Mouse (Mus musculus): ENCODE measurements around the gene Ergic1. TPM values are rescaled to one million over a fixed set of nuclear protein-coding genes. Genes with fewer than 3 reads are reported as not detected.

Gene Ergic1
- total and polyA plus RNA-seq, 3 experiments = 22.1 to 92.7 (median 37.1) TPM

- H3K4me3 ChIP-seq (ENCODE audit: low read depth, low read length) = no peak overlapping the region
- no peaks in the 10 kb centered on the region for H3K9me3 ChIP-seq (replicated peaks)
- DNase-seq (ENCODE audit: low spot score) = no peak
- H3K27me3 ChIP-seq (ENCODE audit: insufficient read depth, low read length) = no peaks in the 10 kb centered on the region
- H3K4me1 ChIP-seq (ENCODE audit: insufficient read depth, low read depth, low read length) = 0 out of 2 replicates have a peak, but pooled peaks cover 3% of the 10 kb centered on the region
- ATAC-seq (ENCODE audit: extremely low read depth, insufficient number of reproducible peaks, low FRiP score, poor library complexity, severe bottlenecking) = no peak
- H3K36me3 ChIP-seq (replicated peaks) = peaks cover 87% of the 10 kb centered on the region
- TF ChIP-seq GATA1 (IDR thresholded peaks at IDR 0.05; ENCODE audit: borderline replicate concordance, low read length) (no peak), GATA2 (IDR thresholded peaks at IDR 0.05; ENCODE audit: borderline replicate concordance, low read depth, low read length) (no peak), TAL1 (conservative IDR thresholded peaks at IDR 0.05; ENCODE audit: low read depth, low read length) (no peak), CTCF (IDR thresholded peaks at IDR 0.05; ENCODE audit: low read depth, low read length) (no peak)
Measured at GRCm38 (mm10) chr17:26620292-26620691, 59.0 kb downstream of the Ergic1 start.

DNA sequence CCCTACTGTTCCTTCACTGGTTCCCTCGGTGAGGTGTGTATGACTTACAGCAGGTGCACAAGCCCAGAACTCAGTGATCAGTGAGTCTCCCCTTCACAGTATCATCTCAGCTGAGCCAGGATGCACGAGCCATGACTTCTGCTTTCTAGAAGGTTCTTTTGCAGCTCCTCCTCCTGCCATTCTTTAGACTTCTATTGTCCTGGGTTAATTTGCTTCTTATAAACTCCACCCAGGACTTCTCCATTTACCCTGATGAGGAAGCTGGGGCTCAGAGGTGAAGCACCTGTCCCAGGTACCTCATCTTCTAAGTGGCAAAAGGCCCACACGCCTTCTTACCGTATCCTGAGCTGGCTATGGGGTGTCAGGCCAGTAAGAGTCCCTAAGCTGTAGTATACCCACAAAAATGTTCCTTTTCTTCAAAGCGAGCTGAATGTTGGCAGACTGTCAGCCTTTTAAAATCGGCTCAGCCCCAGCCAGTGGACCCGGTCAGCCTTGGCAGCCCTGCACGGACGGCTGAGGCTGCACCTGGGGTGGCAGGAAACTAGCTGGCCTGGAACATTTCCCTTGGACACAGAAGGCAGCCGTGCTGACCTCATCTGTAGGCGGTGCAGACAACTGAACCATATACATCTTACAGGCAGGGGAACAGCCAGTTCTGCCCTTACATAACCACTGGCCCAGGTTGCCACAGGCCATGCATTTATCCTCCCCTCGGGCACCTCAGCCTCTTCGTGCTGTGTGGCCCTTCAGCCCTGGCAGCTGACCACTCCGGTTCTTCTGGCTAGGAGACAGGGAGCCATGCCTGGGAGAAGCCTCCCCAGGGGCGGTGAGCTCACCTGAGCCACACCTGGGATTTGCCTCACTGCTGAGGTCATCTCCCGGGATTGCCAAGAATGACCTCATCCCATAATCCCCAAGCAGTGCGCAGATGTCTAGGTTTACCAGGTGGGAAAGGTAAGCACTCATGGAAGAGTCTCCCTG lies 59.8 kb downstream of the Ergic1 start:
- Histone ChIP-seq H3K36me3 (replicated peaks) (peaks cover 89% of the 10 kb centered on the region), H3K9me3 (replicated peaks) (no peaks in the 10 kb centered on the region), H3K4me3 (ENCODE audit: low read depth, low read length) (no peak overlapping the region), H3K27me3 (ENCODE audit: insufficient read depth, low read length) (no peaks in the 10 kb centered on the region), H3K4me1 (ENCODE audit: insufficient read depth, low read depth, low read length) (0 out of 2 replicates have a peak, but pooled peaks cover 3% of the 10 kb centered on the region)
- ATAC-seq (ENCODE audit: extremely low read depth, insufficient number of reproducible peaks, low FRiP score, poor library complexity, severe bottlenecking) (no peak), DNase-seq (ENCODE audit: low spot score) (no peak)
- TF ChIP-seq GATA2 (IDR thresholded peaks at IDR 0.05; ENCODE audit: borderline replicate concordance, low read depth, low read length) = no peak

DNA sequence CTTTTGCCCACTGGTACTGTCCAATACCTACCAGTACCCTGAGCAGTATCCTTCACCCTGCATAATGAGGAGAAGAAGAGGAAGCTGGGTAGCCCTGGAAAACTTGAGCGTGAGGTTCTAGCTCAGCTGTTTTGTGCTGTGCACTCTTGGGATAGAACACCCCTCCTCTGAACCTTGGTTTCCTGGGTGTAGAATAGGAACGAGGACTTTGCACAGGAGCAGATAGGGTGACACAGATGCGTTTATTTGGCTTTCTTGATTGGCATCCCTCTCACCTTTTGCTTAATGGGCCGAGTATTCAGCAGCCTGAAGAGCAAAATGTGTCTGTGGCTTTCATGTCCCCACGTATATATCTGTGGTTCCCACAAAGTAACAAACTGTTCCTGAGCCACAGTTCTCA lies 60.6 kb downstream of the Ergic1 start:
- no peak for TF ChIP-seq GATA2 (IDR thresholded peaks at IDR 0.05; ENCODE audit: borderline replicate concordance, low read depth, low read length)
- no peak for TF ChIP-seq TAL1 (conservative IDR thresholded peaks at IDR 0.05; ENCODE audit: low read depth, low read length)
- TF ChIP-seq CTCF (IDR thresholded peaks at IDR 0.05; ENCODE audit: low read depth, low read length) = no peak
- TF ChIP-seq POLR2AphosphoS5 (IDR thresholded peaks at IDR 0.05; ENCODE audit: insufficient replicate concordance, low read depth, low read length) = no peak
- Histone ChIP-seq H3K4me3 (ENCODE audit: low read depth, low read length) (no peak overlapping the region), H3K4me1 (ENCODE audit: insufficient read depth, low read depth, low read length) (no peaks in the 10 kb centered on the region), H3K9me3 (replicated peaks) (no peaks in the 10 kb centered on the region), H3K36me3 (replicated peaks) (peaks cover 88% of the 10 kb centered on the region), H3K27me3 (ENCODE audit: insufficient read depth, low read length) (no peaks in the 10 kb centered on the region)
- ATAC-seq (ENCODE audit: extremely low read depth, insufficient number of reproducible peaks, low FRiP score, poor library complexity, severe bottlenecking) (no peak), DNase-seq (ENCODE audit: low spot score) (no peak)

DNA sequence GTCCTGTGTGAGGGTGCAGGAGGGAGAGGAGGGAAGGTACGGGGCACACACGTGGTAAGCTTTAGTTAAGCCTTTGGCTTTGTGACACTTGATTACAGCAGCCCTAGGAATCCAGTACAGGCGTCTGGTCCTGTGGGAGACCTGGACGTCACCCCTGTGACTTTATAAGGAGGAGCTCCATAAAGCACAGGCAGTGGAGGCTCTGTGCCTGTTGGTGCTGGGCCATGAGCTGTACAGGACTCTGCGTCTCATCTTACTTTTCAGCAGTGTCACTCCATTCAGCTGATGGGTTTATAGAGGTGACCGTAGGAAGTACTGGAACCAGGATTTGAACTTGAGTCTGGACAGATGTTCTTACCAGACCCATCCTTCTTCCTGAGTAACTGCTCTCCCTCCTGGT lies 62.7 kb downstream of the Ergic1 start:
- no peaks in the 10 kb centered on the region for H3K27me3 ChIP-seq (ENCODE audit: insufficient read depth, low read length)
- no peak for DNase-seq (ENCODE audit: low spot score)
- H3K4me3 ChIP-seq (ENCODE audit: low read depth, low read length) = no peak overlapping the region
- H3K36me3 ChIP-seq (replicated peaks) = peaks cover 85% of the 10 kb centered on the region
- no peak for ATAC-seq (ENCODE audit: extremely low read depth, insufficient number of reproducible peaks, low FRiP score, poor library complexity, severe bottlenecking)
- TF ChIP-seq TAL1 (conservative IDR thresholded peaks at IDR 0.05; ENCODE audit: low read depth, low read length) (no peak), GATA2 (IDR thresholded peaks at IDR 0.05; ENCODE audit: borderline replicate concordance, low read depth, low read length) (no peak), POLR2AphosphoS5 (IDR thresholded peaks at IDR 0.05; ENCODE audit: insufficient replicate concordance, low read depth, low read length) (no peak), GATA1 (IDR thresholded peaks at IDR 0.05; ENCODE audit: borderline replicate concordance, low read length) (no peak), CTCF (IDR thresholded peaks at IDR 0.05; ENCODE audit: low read depth, low read length) (no peak)
- no peaks in the 10 kb centered on the region for H3K9me3 ChIP-seq (replicated peaks)
- H3K4me1 ChIP-seq (ENCODE audit: insufficient read depth, low read depth, low read length) = no peaks in the 10 kb centered on the region

DNA sequence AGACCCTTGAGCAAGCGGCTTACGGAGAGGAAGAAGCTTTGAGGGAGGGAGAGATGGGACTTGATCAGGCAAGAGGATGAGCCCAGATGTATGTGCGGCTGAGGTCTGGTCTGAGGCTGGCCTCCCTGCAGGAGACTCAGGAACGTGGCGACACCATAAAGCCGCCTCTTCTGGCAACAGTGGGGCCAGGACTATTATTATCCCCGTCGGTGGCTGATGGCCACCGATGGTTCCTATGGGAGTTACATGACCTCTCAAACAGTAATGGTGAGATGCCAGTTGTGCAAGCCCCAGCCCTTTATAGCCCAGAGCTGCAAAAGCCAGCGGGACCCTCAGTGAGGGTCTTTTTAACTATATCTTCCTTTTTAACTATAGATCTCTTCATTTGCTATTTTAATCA lies 63.7 kb downstream of the Ergic1 start:
- Histone ChIP-seq H3K36me3 (replicated peaks) (peaks cover 89% of the 10 kb centered on the region), H3K27me3 (ENCODE audit: insufficient read depth, low read length) (no peaks in the 10 kb centered on the region), H3K9me3 (replicated peaks) (no peaks in the 10 kb centered on the region), H3K4me1 (ENCODE audit: insufficient read depth, low read depth, low read length) (no peaks in the 10 kb centered on the region), H3K4me3 (ENCODE audit: low read depth, low read length) (no peak overlapping the region)
- no peak for TF ChIP-seq GATA2 (IDR thresholded peaks at IDR 0.05; ENCODE audit: borderline replicate concordance, low read depth, low read length)
- TF ChIP-seq TAL1 (conservative IDR thresholded peaks at IDR 0.05; ENCODE audit: low read depth, low read length) = no peak
- no peak for TF ChIP-seq CTCF (IDR thresholded peaks at IDR 0.05; ENCODE audit: low read depth, low read length)
- no peak for TF ChIP-seq GATA1 (IDR thresholded peaks at IDR 0.05; ENCODE audit: borderline replicate concordance, low read length)
- TF ChIP-seq POLR2AphosphoS5 (IDR thresholded peaks at IDR 0.05; ENCODE audit: insufficient replicate concordance, low read depth, low read length) = no peak
- no peak for DNase-seq (ENCODE audit: low spot score)
- no peak for ATAC-seq (ENCODE audit: extremely low read depth, insufficient number of reproducible peaks, low FRiP score, poor library complexity, severe bottlenecking)

DNA sequence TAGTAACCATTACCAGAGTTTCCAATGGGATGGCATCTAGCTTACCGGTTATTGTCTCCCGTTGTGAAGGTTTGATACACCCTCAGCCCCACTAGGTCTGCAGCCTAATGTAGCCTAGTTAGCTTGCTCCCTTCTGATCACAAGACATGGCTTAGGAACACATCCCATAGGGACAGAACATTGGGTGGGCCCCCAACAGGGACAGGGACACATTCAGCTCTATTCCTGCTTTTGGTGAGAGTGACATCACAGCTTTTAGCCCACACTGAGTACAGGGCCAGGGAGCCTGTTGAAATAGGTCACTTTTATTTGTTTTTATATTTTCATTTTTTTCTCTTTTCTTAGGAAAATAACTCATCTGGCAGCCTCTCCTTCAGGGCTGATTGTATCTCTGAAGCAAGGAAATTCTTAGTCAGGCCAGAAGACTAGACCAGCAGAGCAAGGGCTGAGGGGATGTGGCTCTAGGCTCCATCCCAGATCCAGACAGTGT lies 64.3 kb downstream of the Ergic1 start:
- no peak for DNase-seq (ENCODE audit: low spot score)
- no peaks in the 10 kb centered on the region for H3K9me3 ChIP-seq (replicated peaks)
- ATAC-seq (ENCODE audit: extremely low read depth, insufficient number of reproducible peaks, low FRiP score, poor library complexity, severe bottlenecking) = no peak
- H3K4me3 ChIP-seq (ENCODE audit: low read depth, low read length) = no peak overlapping the region
- no peak for TF ChIP-seq TAL1 (conservative IDR thresholded peaks at IDR 0.05; ENCODE audit: low read depth, low read length)
- TF ChIP-seq GATA2 (IDR thresholded peaks at IDR 0.05; ENCODE audit: borderline replicate concordance, low read depth, low read length) = no peak
- no peak for TF ChIP-seq GATA1 (IDR thresholded peaks at IDR 0.05; ENCODE audit: borderline replicate concordance, low read length)
- TF ChIP-seq POLR2AphosphoS5 (IDR thresholded peaks at IDR 0.05; ENCODE audit: insufficient replicate concordance, low read depth, low read length) = no peak
- H3K4me1 ChIP-seq (ENCODE audit: insufficient read depth, low read depth, low read length) = no peaks in the 10 kb centered on the region
- peaks cover 86% of the 10 kb centered on the region for H3K36me3 ChIP-seq (replicated peaks)
- no peaks in the 10 kb centered on the region for H3K27me3 ChIP-seq (ENCODE audit: insufficient read depth, low read length)
